Mouse (Mus musculus): ENCODE measurements around the gene Bcat2.

Gene Bcat2

DNA sequence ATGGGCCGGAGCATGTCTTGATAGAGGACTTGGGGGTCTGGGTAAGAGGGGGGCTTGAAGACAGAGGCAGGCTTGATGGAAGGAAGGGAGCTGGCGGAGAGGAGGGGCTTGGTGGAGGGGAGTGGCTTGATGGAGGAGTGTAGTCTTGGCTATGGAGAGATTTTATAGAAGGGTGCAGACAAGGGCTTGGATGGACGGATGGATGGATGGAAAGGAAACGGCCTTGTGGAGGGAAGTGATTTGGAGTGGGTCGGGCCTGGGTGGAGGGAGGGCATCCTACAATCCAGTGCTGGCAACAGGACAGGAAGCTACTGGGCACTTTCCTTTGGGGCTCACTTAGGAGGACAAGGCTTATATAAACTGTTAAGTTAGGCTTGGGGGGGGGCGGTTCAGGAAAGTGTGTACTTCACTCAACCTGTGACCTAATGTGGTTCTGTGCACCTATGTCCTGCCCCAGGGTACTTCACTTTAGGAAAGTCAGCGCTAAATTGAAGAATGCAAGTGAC, 56.7 kb downstream of the Bcat2 start:
- DNase-seq (ENCODE audit: low spot score in 2 of 2): no peak

- no peak for DNase-seq (ENCODE audit: low spot score in 2 of 2)
Observed at GRCm38 (mm10) chr7:45627261-45627660, 57.3 kb downstream of the Bcat2 start, which contains the start of gene Rasip1. TSS of gene Rasip1 (plus strand) at chr7:45627488.

- DNase-seq (ENCODE audit: low spot score in 2 of 2): peak; percentile 76 to 80
Observed at GRCm38 (mm10) chr7:45628364-45629294, 58.7 kb downstream of the Bcat2 start.

DNA sequence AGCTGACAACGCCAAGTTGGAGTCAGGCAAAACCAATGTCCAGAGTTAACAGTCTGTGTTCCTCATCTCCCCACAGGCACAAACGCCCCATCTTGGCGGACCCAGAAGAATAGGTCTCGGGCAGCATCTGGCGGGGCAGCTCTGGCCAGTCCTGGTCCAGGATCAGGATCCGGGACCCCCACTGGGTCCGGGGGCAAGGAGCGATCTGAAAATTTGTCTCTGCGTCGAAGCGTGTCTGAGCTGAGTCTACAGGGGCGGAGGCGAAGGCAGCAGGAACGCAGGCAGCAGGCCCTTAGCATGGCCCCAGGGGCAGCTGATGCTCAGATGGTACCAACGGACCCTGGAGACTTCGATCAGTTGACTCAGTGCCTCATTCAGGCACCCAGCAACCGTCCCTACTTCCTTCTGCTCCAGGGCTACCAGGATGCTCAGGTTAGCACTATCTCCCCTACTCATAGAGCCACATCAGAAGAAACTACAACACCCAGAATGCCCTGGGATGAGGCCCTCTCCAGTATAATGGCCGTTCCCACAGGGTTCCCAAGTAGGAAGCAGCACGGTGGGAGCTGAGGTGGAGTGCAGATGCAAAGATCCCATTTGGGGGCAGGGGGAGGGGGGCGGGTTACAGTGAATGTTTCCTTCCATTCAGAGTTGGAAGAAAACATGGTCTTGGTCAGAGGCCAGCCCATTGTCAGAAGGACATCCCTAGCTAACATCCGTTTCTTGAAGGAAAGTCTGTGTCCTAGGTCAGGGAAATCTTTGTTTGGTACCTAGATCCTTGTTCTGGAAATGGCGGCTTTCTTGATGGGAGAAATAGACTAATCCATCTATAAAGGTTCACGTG, 60.3 kb downstream of the Bcat2 start:
- DNase-seq (ENCODE audit: low spot score in 2 of 2): no peak

GRCm38 (mm10) chr7:45632499-45632898, 62.5 kb downstream of the Bcat2 start:
- DNase-seq (ENCODE audit: low spot score in 2 of 2): peak; percentile 37 to 40

DNA sequence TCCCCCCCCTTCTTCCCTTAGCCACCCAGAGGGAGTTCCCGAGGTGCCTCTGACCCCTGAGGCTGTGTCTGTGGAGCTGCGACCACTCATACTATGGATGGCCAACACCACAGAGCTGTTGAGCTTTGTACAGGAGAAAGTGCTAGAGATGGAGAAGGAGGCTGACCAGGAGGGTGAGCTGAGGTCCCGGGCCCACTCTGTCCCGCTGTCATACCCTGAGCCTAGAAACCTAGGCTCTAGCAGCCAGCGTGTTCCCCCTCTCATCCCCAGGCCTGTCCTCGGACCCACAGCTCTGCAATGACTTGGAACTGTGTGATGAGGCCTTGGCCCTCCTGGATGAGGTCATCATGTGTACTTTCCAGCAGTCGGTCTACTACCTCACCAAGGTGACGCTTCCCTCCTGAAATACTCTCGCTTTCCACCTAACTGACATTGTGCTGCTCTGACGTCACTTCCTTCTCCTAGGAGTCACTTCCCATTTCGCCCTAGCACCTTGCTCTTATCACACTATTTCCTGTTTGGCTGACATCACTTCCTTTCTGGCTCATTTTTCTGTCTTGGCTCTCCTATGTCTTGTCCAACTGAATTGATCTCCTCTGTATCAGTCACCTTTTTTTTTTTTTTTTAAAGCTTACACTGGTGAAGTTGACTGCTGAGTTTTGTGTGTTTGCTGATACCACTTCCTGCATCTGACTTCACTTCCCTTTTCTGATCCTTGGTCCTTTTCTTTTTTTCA, 65.2 kb downstream of the Bcat2 start:
- no peak for DNase-seq (ENCODE audit: low spot score in 2 of 2)

DNA sequence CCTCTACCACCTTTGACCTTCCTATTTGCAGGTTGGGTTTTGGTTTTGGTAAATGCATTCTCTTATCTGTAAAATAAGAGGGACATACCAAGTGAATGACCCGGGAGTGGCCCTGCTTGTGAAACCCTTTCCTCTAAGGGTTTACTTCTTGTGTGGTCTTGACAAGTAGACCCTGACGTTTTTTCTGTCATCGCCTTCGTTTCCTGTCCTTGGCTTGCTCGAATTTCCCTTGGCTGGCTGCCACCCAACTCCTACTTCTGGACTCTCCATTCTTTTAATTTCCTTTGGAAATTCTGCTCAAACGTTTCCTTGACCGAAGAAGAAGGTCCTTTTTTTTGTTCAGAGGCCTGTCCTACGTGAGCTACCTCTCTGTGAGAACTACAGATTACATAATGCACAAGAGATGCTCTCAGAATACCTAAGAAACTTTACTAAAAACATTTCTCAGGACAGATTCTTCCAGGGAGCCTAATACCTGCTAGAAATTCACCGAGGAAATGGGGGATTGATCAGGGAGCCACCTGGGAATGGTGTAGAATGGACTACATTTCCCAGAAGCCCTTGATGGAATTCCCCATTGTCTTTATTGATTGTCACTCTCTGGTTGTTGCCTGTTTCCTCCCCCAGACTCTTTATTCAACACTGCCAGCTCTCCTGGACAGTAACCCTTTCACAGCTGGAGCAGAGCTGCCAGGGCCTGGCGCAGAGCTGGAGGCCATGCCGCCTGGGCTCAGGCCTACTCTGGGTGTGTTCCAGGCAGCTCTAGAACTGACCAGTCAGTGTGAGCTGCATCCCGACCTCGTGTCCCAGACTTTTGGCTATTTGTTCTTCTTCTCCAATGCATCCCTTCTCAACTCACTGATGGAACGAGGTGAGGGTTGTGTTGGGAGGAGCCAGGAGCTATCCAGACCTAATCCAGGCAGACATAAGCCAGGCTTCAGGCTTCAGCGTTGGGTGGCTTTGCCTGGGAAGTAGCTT, 66.0 kb downstream of the Bcat2 start:
- no peak for DNase-seq (ENCODE audit: low spot score in 2 of 2)

DNA sequence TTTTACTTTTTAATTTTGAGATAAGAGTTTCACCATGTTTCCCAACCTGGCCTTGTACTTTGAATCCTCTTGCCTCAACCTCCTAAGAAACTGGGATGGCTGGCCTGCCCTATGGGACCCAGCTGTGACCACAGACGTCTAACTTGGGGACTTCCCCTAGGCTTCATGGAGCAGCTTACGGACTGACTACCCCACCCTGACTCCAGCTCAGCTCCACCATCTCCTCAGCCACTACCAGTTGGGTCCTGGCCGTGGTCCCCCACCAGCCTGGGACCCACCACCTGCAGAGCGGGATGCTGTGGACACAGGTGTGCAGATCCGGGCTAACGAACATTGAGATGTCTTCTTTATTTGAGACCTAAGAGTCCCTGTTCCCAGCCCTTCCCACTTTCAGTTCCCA, 67.8 kb downstream of the Bcat2 start:
- no peak for DNase-seq (ENCODE audit: low spot score in 2 of 2)

- DNase-seq (ENCODE audit: low spot score in 2 of 2): peak; percentile 92 to 98
Observed at GRCm38 (mm10) chr7:45638623-45639401, 68.9 kb downstream of the Bcat2 start.

Data from frontal cortex, postnatal 36 days (tissue).